ENCODE assay signal across 25 mouse cellular contexts in the genomic region with DNA sequence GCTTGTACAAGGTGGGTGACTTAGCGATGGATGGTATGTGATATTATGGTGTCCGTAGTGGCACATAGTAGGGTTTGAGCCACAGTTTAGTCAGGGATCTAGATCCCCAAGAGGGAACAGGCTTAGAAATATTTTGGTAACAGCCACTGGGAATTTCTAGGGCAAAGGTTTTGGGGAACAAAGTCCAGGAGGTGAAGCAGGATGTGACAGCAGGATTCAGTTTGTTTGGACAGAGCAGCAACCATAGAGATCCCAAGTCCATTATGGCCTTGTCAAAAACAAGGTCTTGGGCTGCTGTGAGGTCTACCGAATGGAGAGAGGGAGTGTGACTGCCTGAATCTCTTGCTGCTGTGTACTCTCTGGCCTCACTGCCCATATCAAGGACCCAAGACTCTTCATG. TPM values are rescaled to one million over a fixed set of nuclear protein-coding genes. Genes with fewer than 3 reads are reported as not detected.
DNase-seq lines count a peak whose midpoint lies in the region; ATAC-seq and TF ChIP-seq lines count a peak whose summit lies in the region.
"Had no signal": no experiment of that assay in that cellular context is flagged by ENCODE, and none has a peak within 500 bp of the region (broad histone marks: within the 10 kb centered on the region; RNA-seq: fewer than 3 reads in every experiment).

No protein-coding gene starts in this region.

- H3K9ac ChIP-seq in kidney, embryonic 15.5 days = no peak overlapping the region
- no peak overlapping the region for H3K9ac ChIP-seq in liver, postnatal 0 days (replicated peaks)
- H3K9ac ChIP-seq in liver, embryonic 12.5 days = no peak overlapping the region
- H3K9ac ChIP-seq: embryonic facial prominence, embryonic 13.5 days; embryonic facial prominence, embryonic 15.5 days; forebrain, embryonic 12.5 days had no signal

- no peak overlapping the region for H3K4me2 ChIP-seq in kidney, embryonic 15.5 days
- no peak overlapping the region for H3K4me2 ChIP-seq in liver, postnatal 0 days (ENCODE audit: low read depth, low read length)
- H3K4me2 ChIP-seq in liver, embryonic 12.5 days = no peak overlapping the region
- H3K4me2 ChIP-seq: embryonic facial prominence, embryonic 13.5 days; embryonic facial prominence, embryonic 15.5 days; forebrain, embryonic 12.5 days had no signal

- ATAC-seq in kidney, embryonic 15.5 days (replicated peaks; ENCODE audit: low FRiP score) = no peak
- peak; percentile 74 for ATAC-seq in liver, postnatal 0 days
- ATAC-seq in liver, embryonic 12.5 days = no peak
- ATAC-seq: forebrain, embryonic 14.5 days had no signal

- TF ChIP-seq CTCF in kidney, adult 2 months (conservative IDR thresholded peaks at IDR 0.05; ENCODE audit: insufficient read depth, insufficient read length, low read depth, low read length) = no peak
- TF ChIP-seq CTCF in liver, postnatal 0 days (IDR thresholded peaks at IDR 0.05; ENCODE audit: low read depth) = no peak

- no peaks in the 10 kb centered on the region for H3K36me3 ChIP-seq in kidney, adult 2 months (ENCODE audit: control insufficient read depth, insufficient read depth, low read length)
- no peaks in the 10 kb centered on the region for H3K36me3 ChIP-seq in kidney, embryonic 15.5 days
- H3K36me3 ChIP-seq in liver, postnatal 0 days (replicated peaks; ENCODE audit: insufficient read depth, low read length) = no peaks in the 10 kb centered on the region
- no peaks in the 10 kb centered on the region for H3K36me3 ChIP-seq in liver, embryonic 12.5 days
- H3K36me3 ChIP-seq: embryonic facial prominence, embryonic 13.5 days; embryonic facial prominence, embryonic 15.5 days; forebrain, embryonic 10.5 days; forebrain, embryonic 12.5 days had no signal

- H3K27ac ChIP-seq in kidney, adult 2 months (ENCODE audit: insufficient read depth, low read depth, low read length) = no peak overlapping the region
- no peak overlapping the region for H3K27ac ChIP-seq in kidney, embryonic 15.5 days
- no peak overlapping the region for H3K27ac ChIP-seq in liver, postnatal 0 days (ENCODE audit: low read depth)
- no peak overlapping the region for H3K27ac ChIP-seq in liver, embryonic 12.5 days
- H3K27ac ChIP-seq: embryonic facial prominence, embryonic 13.5 days; embryonic facial prominence, embryonic 15.5 days; forebrain, embryonic 10.5 days; forebrain, embryonic 12.5 days had no signal

- no peaks in the 10 kb centered on the region for H3K9me3 ChIP-seq in kidney, embryonic 15.5 days (replicated peaks)
- H3K9me3 ChIP-seq in liver, postnatal 0 days (ENCODE audit: low read length) = no peaks in the 10 kb centered on the region
- H3K9me3 ChIP-seq in liver, embryonic 12.5 days (replicated peaks) = no peaks in the 10 kb centered on the region
- H3K9me3 ChIP-seq: embryonic facial prominence, embryonic 13.5 days; embryonic facial prominence, embryonic 15.5 days; forebrain, embryonic 10.5 days; forebrain, embryonic 12.5 days had no signal

- H3K27me3 ChIP-seq in kidney, adult 2 months (replicated peaks; ENCODE audit: control insufficient read depth, insufficient read depth, low read length) = no peaks in the 10 kb centered on the region
- H3K27me3 ChIP-seq in kidney, embryonic 15.5 days = no peaks in the 10 kb centered on the region
- no peaks in the 10 kb centered on the region for H3K27me3 ChIP-seq in liver, postnatal 0 days (ENCODE audit: insufficient read depth, low read length)
- no peaks in the 10 kb centered on the region for H3K27me3 ChIP-seq in liver, embryonic 12.5 days (replicated peaks)
- H3K27me3 ChIP-seq: embryonic facial prominence, embryonic 13.5 days; embryonic facial prominence, embryonic 15.5 days; forebrain, embryonic 12.5 days had no signal

- no peak for TF ChIP-seq POLR2A in kidney, adult 2 months (IDR thresholded peaks at IDR 0.05; ENCODE audit: low read depth, low read length)

- DNase-seq in kidney, adult 2 months = peak; percentile 65
- no peak for DNase-seq in kidney, adult 18-20 months
- peak; percentile 11 to 41 for DNase-seq in kidney, postnatal 36 days
- no peak for DNase-seq in liver, postnatal 0 days
- DNase-seq: adrenal gland, adult 2 months; adrenal gland, postnatal 10 days; adrenal gland, postnatal 25 days; cerebellum, adult 11 months; cerebellum, adult 18-20 months; cerebellum, adult 8-10 months; cerebellum, adult 9-11 months; cerebellum, postnatal 14 days; cerebellum, postnatal 36 days; embryo, embryonic 11 days had no signal

- no peak overlapping the region for H3K4me3 ChIP-seq in kidney, adult 2 months (ENCODE audit: insufficient read depth, low read depth, low read length)
- H3K4me3 ChIP-seq in kidney, embryonic 15.5 days (replicated peaks) = no peak overlapping the region
- no peak overlapping the region for H3K4me3 ChIP-seq in liver, postnatal 0 days (ENCODE audit: low read depth, low read length)
- H3K4me3 ChIP-seq in liver, embryonic 12.5 days = no peak overlapping the region
- H3K4me3 ChIP-seq: embryonic facial prominence, embryonic 13.5 days; embryonic facial prominence, embryonic 15.5 days; erythroblast, embryonic 14.5 days; forebrain, embryonic 10.5 days; forebrain, embryonic 12.5 days had no signal

- H3K4me1 ChIP-seq in kidney, adult 2 months (ENCODE audit: control insufficient read depth, insufficient read depth, low read length) = no peaks in the 10 kb centered on the region; the same call in 1 of the 2 replicates
- no peaks in the 10 kb centered on the region for H3K4me1 ChIP-seq in kidney, embryonic 15.5 days
- no peaks in the 10 kb centered on the region for H3K4me1 ChIP-seq in liver, postnatal 0 days (ENCODE audit: insufficient read depth)
- H3K4me1 ChIP-seq in liver, embryonic 12.5 days = no peaks in the 10 kb centered on the region
- H3K4me1 ChIP-seq: embryonic facial prominence, embryonic 13.5 days; embryonic facial prominence, embryonic 15.5 days had no signal

- TF ChIP-seq EP300 in liver, postnatal 0 days (IDR thresholded peaks at IDR 0.05; ENCODE audit: low read depth) = no peak

- WGBS in kidney, adult 2 months = 89% methylated on average over 3 of the region's 3 CpGs
- WGBS in kidney, embryonic 15.5 days = 91% methylated on average over 3 of the region's 3 CpGs
- WGBS in liver, postnatal 0 days (ENCODE audit: insufficient replicate concordance) = 82% methylated on average over 3 of the region's 3 CpGs
- 71% methylated on average over 3 of the region's 3 CpGs for WGBS in liver, embryonic 12.5 days (ENCODE audit: insufficient replicate concordance)

RNA-seq across cellular contexts. Expression of gene Cyp2d9, which starts 10.4 kb away (rescaled TPM):
- 29.6 and 49.9 TPM in 2 replicates for polyA plus RNA-seq in kidney, adult 2 months (2012; rRNA removed)
- 0.25 TPM in 1 of 2 replicates, not detected in the other for polyA plus RNA-seq in kidney, embryonic 15.5 days (2015; fragmentation: Nextera tagmentation; extraction: Ambion mirVana)
- 216 and 246 TPM in 2 replicates for polyA plus RNA-seq in liver, postnatal 0 days (2015; fragmentation: Nextera tagmentation; extraction: Ambion mirVana)
- polyA plus RNA-seq in liver, embryonic 12.5 days (2016; fragmentation: Nextera tagmentation; extraction: Ambion mirVana) = 0.23 and 0.47 TPM in 2 replicates
- polyA plus RNA-seq: adrenal gland, adult 2 months; brain, embryonic 14.5 days; C2C12; embryonic facial prominence, embryonic 11.5 days; embryonic facial prominence, embryonic 13.5 days; embryonic facial prominence, embryonic 15.5 days; forebrain, embryonic 10.5 days; forebrain, embryonic 12.5 days; forebrain, embryonic 14.5 days had no signal

RNA-seq across cellular contexts. Expression of gene Cyp2d10, which starts 36.7 kb away (rescaled TPM):
- 0.22 and 0.33 TPM in 2 replicates for polyA plus RNA-seq in kidney, adult 2 months (2012; rRNA removed)
- 0.27 and 0.49 TPM in 2 replicates for polyA plus RNA-seq in kidney, embryonic 15.5 days (2015; fragmentation: Nextera tagmentation; extraction: Ambion mirVana)
- polyA plus RNA-seq in liver, postnatal 0 days (2015; fragmentation: Nextera tagmentation; extraction: Ambion mirVana) = 384 and 387 TPM in 2 replicates
- 10.1 and 11.2 TPM in 2 replicates for polyA plus RNA-seq in liver, embryonic 12.5 days (2016; fragmentation: Nextera tagmentation; extraction: Ambion mirVana)
- polyA plus RNA-seq: brain, embryonic 14.5 days; C2C12; embryonic facial prominence, embryonic 11.5 days; embryonic facial prominence, embryonic 13.5 days; embryonic facial prominence, embryonic 15.5 days; forebrain, embryonic 10.5 days; forebrain, embryonic 12.5 days; forebrain, embryonic 14.5 days had no signal

RNA-seq across cellular contexts. Expression of gene Cyp2d11, which starts 49.8 kb away (rescaled TPM):
- polyA plus RNA-seq in kidney, adult 2 months (2012; rRNA removed) = not detected in 2 replicates
- polyA plus RNA-seq in kidney, embryonic 15.5 days (2015; fragmentation: Nextera tagmentation; extraction: Ambion mirVana) = not detected in 2 replicates
- polyA plus RNA-seq in liver, postnatal 0 days (2015; fragmentation: Nextera tagmentation; extraction: Ambion mirVana) = 0.20 and 0.25 TPM in 2 replicates
- polyA plus RNA-seq in liver, embryonic 12.5 days (2016; fragmentation: Nextera tagmentation; extraction: Ambion mirVana) = not detected in 2 replicates
- polyA plus RNA-seq: adrenal gland, adult 2 months; brain, embryonic 14.5 days; C2C12; embryonic facial prominence, embryonic 11.5 days; embryonic facial prominence, embryonic 13.5 days; embryonic facial prominence, embryonic 15.5 days; erythroblast, embryonic 14.5 days; forebrain, embryonic 10.5 days; forebrain, embryonic 12.5 days; forebrain, embryonic 14.5 days had no signal

Comparison
In these comparisons a context has a peak if more than half of its experiments do, and no peak if none do; other contexts are left out.
1. DNase-seq: peak in kidney, adult 2 months (single experiment) and kidney, postnatal 36 days (2 of 2); none in kidney, adult 18-20 months (single experiment) and liver, postnatal 0 days (single experiment).
2. RNA of gene Cyp2d9, which starts 10.4 kb away (polyA plus RNA-seq): 216 to 246 TPM in liver, postnatal 0 days and 29.6 to 49.9 TPM in kidney, adult 2 months; 0.25 TPM in kidney, embryonic 15.5 days and 0.23 to 0.47 TPM in liver, embryonic 12.5 days; every median in the first group is over 10 times any median in the second.
3. RNA of gene Cyp2d10, which starts 36.7 kb away (polyA plus RNA-seq): 384 to 387 TPM in liver, postnatal 0 days; 10.1 to 11.2 TPM in liver, embryonic 12.5 days, 0.27 to 0.49 TPM in kidney, embryonic 15.5 days and 0.22 to 0.33 TPM in kidney, adult 2 months; every median in the first group is over 10 times any median in the second.